Mouse (Mus musculus) liver, postnatal 0 days (tissue): ENCODE data around the gene Slc4a4.

Source experiments
- CTCF ChIP-seq: sonication (generic); IDR thresholded peaks from 2 replicates; pipeline ENCODE4 v1.5.1; 2016; ENCODE audit warnings: antibody characterized with exemption, low read depth
- EP300 ChIP-seq: IDR thresholded peaks from 2 replicates; pipeline ENCODE4 v1.6.1; 2016; ENCODE audit warnings: antibody characterized with exemption, low read depth, mild to moderate bottlenecking

- TF ChIP-seq CTCF (no peak), EP300 (no peak)
Observed at GRCm38 (mm10) chr5:89120881-89121280, 234.3 kb downstream of the Slc4a4 start.
